Mouse (Mus musculus): ENCODE data around the gene Tfr2. TPM values are rescaled to one million over a fixed set of nuclear protein-coding genes. Genes with fewer than 3 reads are reported as not detected.

The Tfr2 gene
- total and polyA plus RNA-seq, 3 experiments = 96.2 to 112 TPM; not detected in 1

DNA sequence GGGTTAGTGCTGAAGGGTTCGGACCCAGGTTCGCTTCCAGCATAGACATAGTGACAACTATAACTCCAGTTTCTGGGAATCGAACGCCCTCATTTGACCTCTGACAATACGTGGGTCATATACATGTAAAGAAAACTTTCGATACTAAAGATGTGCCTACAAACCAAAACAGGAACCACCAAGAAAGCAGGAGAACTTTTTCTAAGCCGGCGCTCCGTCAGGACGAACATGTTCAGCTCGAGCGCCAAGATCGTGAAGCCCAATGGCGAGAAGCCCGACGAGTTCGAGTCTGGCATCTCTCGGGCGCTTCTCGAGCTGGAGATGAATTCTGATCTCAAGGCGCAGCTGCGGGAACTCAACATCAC is 31.7 kb downstream of the Tfr2 start:
- Histone ChIP-seq H3K79me2 (ENCODE audit: control insufficient read depth, insufficient read depth, low read length, poor library complexity) (peaks cover 14% of the 10 kb centered on the region), H3K36me3 (ENCODE audit: control insufficient read depth in 1 of 2, insufficient read depth in 2 of 2, low read length in 2 of 2) (peaks cover 0 to 16% of the 10 kb centered on the region in 2 experiments; a peak in 2 of 4 replicates), H3K9me3 (replicated peaks; ENCODE audit: insufficient read depth, low read length) (no peaks in the 10 kb centered on the region), H3K9ac (ENCODE audit: control insufficient read depth, low read depth, low read length, poor library complexity, severe bottlenecking) (peak overlapping the region; percentile 87), H3K4me3 (ENCODE audit: control insufficient read depth in 1 of 2, insufficient read depth in 1 of 2, low read depth in 2 of 2, low read length in 2 of 2) (peak overlapping the region; percentile 56 to 99), H3K4me1 (ENCODE audit: control insufficient read depth in 1 of 2, insufficient read depth in 2 of 2, low read length in 2 of 2) (peaks cover 10 to 30% of the 10 kb centered on the region in 2 experiments), H3K27me3 (ENCODE audit: control insufficient read depth in 1 of 2, insufficient read depth in 2 of 2, low read length in 2 of 2) (no peaks in the 10 kb centered on the region), H3K27ac (ENCODE audit: control insufficient read depth, low read depth, low read length) (peak overlapping the region; percentile 95)
- peak; percentile 44; the same call in 1 of the 2 replicates for TF ChIP-seq MXI1 (IDR thresholded peaks at IDR 0.05; ENCODE audit: low read depth, low read length)
- no peak for TF ChIP-seq ZMIZ1 (IDR thresholded peaks at IDR 0.05; ENCODE audit: low read depth, low read length)
- TF ChIP-seq ETS1 (IDR thresholded peaks at IDR 0.05; ENCODE audit: low read depth, low read length) = peak; percentile 33; the same call in 1 of the 2 replicates
- TF ChIP-seq EP300 (IDR thresholded peaks at IDR 0.05; ENCODE audit: low read depth in 1 of 2, low read length in 2 of 2) = peak in 1 of 2 experiments; percentile 53; a peak in 1 of 4 replicates
- DNase-seq (ENCODE audit: low read depth, low spot score) = peak; percentile 78

DNA sequence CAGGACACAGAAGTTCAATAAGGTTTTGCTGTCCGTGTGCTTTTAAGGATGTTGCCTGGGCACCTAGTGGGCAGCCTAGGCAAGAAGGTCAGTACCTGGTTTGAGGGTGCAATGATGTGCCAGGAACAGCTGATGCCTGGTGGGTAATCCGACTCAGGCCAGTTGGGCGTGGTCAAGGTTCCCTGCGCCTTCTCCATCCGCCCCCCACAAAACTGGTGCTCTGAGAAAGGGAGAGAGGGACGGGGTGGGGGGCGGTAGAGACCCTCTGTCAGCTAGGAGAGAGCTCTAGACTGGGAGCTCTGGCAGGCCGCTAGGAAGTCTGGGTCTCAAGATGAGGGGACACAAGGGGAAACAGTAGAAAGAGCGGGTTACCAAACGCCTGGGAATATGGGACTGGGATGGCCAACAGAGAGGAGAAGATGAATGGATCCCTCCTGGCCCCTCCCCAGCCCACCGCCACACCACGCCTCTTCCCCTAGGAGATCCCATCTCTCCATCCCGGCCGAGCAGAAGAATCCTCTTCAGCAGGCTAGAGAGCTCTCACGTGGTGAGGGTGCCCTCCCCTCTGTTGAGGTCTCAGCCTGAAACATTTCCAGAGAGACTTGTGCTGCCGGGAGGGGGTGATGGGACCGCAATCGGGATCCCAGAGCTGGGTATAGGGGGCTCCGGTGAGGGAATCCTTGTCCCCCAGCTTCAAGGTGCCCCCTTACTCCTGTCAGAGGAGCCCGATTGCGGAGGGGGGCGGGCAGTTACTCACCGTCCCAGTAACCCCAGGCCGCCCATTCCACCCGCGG is 38.4 kb downstream of the Tfr2 start:
- H3K9ac ChIP-seq (ENCODE audit: control insufficient read depth, low read depth, low read length, poor library complexity, severe bottlenecking) = no peak overlapping the region
- H3K9me3 ChIP-seq (replicated peaks; ENCODE audit: insufficient read depth, low read length) = no peaks in the 10 kb centered on the region
- H3K4me1 ChIP-seq (ENCODE audit: control insufficient read depth in 1 of 2, insufficient read depth in 2 of 2, low read length in 2 of 2) = peaks cover 0 to 4% of the 10 kb centered on the region in 2 experiments; a peak in 2 of 4 replicates

More for the DNA sequence above, 38.4 kb downstream of the Tfr2 start:
- H3K79me2 ChIP-seq (ENCODE audit: control insufficient read depth, insufficient read depth, low read length, poor library complexity) = no peaks in the 10 kb centered on the region
- TF ChIP-seq KAT2A (conservative IDR thresholded peaks at IDR 0.05; ENCODE audit: low read depth, low read length) (no peak), MAFK (IDR thresholded peaks at IDR 0.05; ENCODE audit: borderline replicate concordance, low read depth, low read length) (no peak), ZKSCAN1 (IDR thresholded peaks at IDR 0.05; ENCODE audit: low read depth, low read length) (no peak), BHLHE40 (IDR thresholded peaks at IDR 0.05; ENCODE audit: borderline replicate concordance, low read depth, low read length) (no peak), TBP (IDR thresholded peaks at IDR 0.05; ENCODE audit: low read depth, low read length) (no peak), USF2 (IDR thresholded peaks at IDR 0.05; ENCODE audit: borderline replicate concordance in 1 of 2, insufficient read depth in 1 of 2, low read depth in 1 of 2, low read length in 2 of 2) (no peak), SIN3A (IDR thresholded peaks at IDR 0.05; ENCODE audit: low read length) (no peak), NRF1 (IDR thresholded peaks at IDR 0.05; ENCODE audit: insufficient read depth, low read depth, low read length, poor library complexity, severe bottlenecking) (no peak), MAZ (IDR thresholded peaks at IDR 0.05; ENCODE audit: low read depth, low read length) (no peak), ZMIZ1 (IDR thresholded peaks at IDR 0.05; ENCODE audit: low read depth, low read length) (no peak), ELF1 (IDR thresholded peaks at IDR 0.05; ENCODE audit: low read depth, low read length) (no peak), EP300 (IDR thresholded peaks at IDR 0.05; ENCODE audit: low read depth in 1 of 2, low read length in 2 of 2) (no peak), ETS1 (IDR thresholded peaks at IDR 0.05; ENCODE audit: low read depth, low read length) (no peak), ZC3H11A (IDR thresholded peaks at IDR 0.05; ENCODE audit: low read depth, low read length) (no peak), MEF2A (IDR thresholded peaks at IDR 0.05; ENCODE audit: extremely low read depth, insufficient replicate concordance, low read depth, low read length, poor library complexity, severe bottlenecking) (no peak), TAL1 (IDR thresholded peaks at IDR 0.05; ENCODE audit: low read length) (no peak), JUND (IDR thresholded peaks at IDR 0.05; ENCODE audit: low read depth, low read length) (no peak), TCF12 (IDR thresholded peaks at IDR 0.05; ENCODE audit: low read depth, low read length) (no peak), MYC (IDR thresholded peaks at IDR 0.05; ENCODE audit: low read depth, low read length) (no peak), E2F4 (IDR thresholded peaks at IDR 0.05; ENCODE audit: borderline replicate concordance, low read depth, low read length) (no peak)
- no peaks in the 10 kb centered on the region for H3K27me3 ChIP-seq (ENCODE audit: control insufficient read depth in 1 of 2, insufficient read depth in 2 of 2, low read length in 2 of 2)
- no peak overlapping the region for H3K4me3 ChIP-seq (ENCODE audit: control insufficient read depth in 1 of 2, insufficient read depth in 1 of 2, low read depth in 2 of 2, low read length in 2 of 2)
- H3K36me3 ChIP-seq (ENCODE audit: control insufficient read depth in 1 of 2, insufficient read depth in 2 of 2, low read length in 2 of 2) = peaks cover 0 to 3% of the 10 kb centered on the region in 2 experiments; a peak in 2 of 4 replicates
- no peak for DNase-seq (ENCODE audit: low read depth, low spot score)
- H3K27ac ChIP-seq (ENCODE audit: control insufficient read depth, low read depth, low read length) = no peak overlapping the region

All from MEL (cell line).